Mouse (Mus musculus) testis, adult 2 months (tissue): ENCODE measurements around the gene Dusp10.

Source experiments
- CTCF ChIP-seq: fragments of 200-500 bp; IDR thresholded peaks from 2 replicates; pipeline ENCODE4 v1.5.1; 2012; ENCODE audit warnings: low read depth, mild to moderate bottlenecking, inconsistent platforms, low read length, moderate library complexity; ENCODE audit not compliant: control insufficient read depth, insufficient read depth, insufficient replicate concordance
- POLR2A ChIP-seq: fragments of 200-500 bp; IDR thresholded peaks from 2 replicates; pipeline ENCODE4 v1.6.1; 2012; ENCODE audit warnings: low read depth, mild to moderate bottlenecking, inconsistent platforms, low read length, moderate library complexity; ENCODE audit not compliant: control insufficient read depth

GRCm38 (mm10) chr1:183969265-183969664 is 43.8 kb upstream of the Dusp10 start:
- TF ChIP-seq CTCF (no peak), POLR2A (no peak)
